Mouse (Mus musculus): ENCODE results near the gene Cab39. TPM values are rescaled to one million over a fixed set of nuclear protein-coding genes. Genes with fewer than 3 reads are reported as not detected.

The Cab39 gene
- polyA plus RNA-seq, 1 experiment from 2014 or later = 33.8 TPM

DNA sequence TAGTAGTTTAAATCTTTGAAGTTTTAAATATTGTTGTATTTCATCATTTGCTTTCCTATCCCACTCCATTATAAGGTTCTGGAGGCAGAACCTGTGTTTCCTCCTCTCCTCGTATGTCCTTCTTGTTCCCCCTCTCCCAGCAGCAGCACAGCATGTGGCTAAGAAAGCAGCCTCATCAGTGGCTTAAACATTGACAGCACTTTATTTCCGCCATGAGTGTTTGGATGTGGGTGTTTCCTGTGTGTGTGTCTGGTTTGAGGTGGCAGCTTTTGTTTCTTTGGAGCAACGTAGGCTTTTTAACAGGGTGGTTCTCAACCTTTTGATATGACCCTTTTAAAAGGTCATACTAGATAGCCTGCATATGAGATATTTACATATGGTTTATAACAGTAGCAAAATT, 52.2 kb downstream of the Cab39 start:
- no peak for ATAC-seq
- H3K36me3 ChIP-seq (ENCODE audit: control insufficient read depth, insufficient read depth) = peaks cover 54% of the 10 kb centered on the region
- H3K27me3 ChIP-seq (replicated peaks; ENCODE audit: control insufficient read depth, insufficient read depth, low read length) = no peaks in the 10 kb centered on the region
- no peak overlapping the region for H3K9ac ChIP-seq (ENCODE audit: low read depth, low read length)
- H3K9me3 ChIP-seq (ENCODE audit: control insufficient read depth) = no peaks in the 10 kb centered on the region
- no peak overlapping the region for H3K27ac ChIP-seq (ENCODE audit: low read depth, low read length)
- WGBS = 64% methylated on average over 3 of the region's 3 CpGs
- H3K4me2 ChIP-seq (replicated peaks; ENCODE audit: low read depth) = no peak overlapping the region
- H3K4me1 ChIP-seq (replicated peaks; ENCODE audit: control insufficient read depth, insufficient read depth, low read length) = no peaks in the 10 kb centered on the region
- no peak overlapping the region for H3K4me3 ChIP-seq (ENCODE audit: low read depth, low read length)
- no peak for TF ChIP-seq CTCF (IDR thresholded peaks at IDR 0.05; ENCODE audit: low read depth)

DNA sequence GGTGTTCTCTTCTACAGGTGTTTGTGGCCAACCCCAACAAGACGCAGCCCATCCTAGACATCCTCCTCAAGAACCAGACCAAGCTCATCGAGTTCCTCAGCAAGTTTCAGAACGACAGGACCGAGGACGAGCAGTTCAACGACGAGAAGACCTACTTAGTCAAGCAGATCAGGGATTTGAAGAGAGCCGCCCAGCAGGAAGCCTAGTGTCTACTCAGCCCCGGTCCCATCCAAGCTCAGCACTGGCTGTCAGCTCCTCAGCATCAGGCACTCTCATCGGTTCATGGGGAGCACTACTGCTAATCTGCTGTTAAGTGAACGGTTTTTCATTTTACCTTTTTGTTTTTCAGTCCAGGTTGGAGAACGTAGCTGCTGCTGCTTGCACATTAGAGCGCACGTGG, 55.8 kb downstream of the Cab39 start:
- Histone ChIP-seq H3K36me3 (ENCODE audit: control insufficient read depth, insufficient read depth) (peaks cover 52% of the 10 kb centered on the region), H3K27ac (ENCODE audit: low read depth, low read length) (no peak overlapping the region), H3K4me1 (replicated peaks; ENCODE audit: control insufficient read depth, insufficient read depth, low read length) (no peaks in the 10 kb centered on the region), H3K4me3 (ENCODE audit: low read depth, low read length) (no peak overlapping the region), H3K27me3 (replicated peaks; ENCODE audit: control insufficient read depth, insufficient read depth, low read length) (no peaks in the 10 kb centered on the region), H3K9me3 (ENCODE audit: control insufficient read depth) (no peaks in the 10 kb centered on the region), H3K9ac (ENCODE audit: low read depth, low read length) (no peak overlapping the region), H3K4me2 (replicated peaks; ENCODE audit: low read depth) (no peak overlapping the region)
- TF ChIP-seq CTCF (IDR thresholded peaks at IDR 0.05; ENCODE audit: low read depth) = no peak
- no peak for ATAC-seq
- WGBS = 93% methylated on average over 14 of the region's 14 CpGs

DNA sequence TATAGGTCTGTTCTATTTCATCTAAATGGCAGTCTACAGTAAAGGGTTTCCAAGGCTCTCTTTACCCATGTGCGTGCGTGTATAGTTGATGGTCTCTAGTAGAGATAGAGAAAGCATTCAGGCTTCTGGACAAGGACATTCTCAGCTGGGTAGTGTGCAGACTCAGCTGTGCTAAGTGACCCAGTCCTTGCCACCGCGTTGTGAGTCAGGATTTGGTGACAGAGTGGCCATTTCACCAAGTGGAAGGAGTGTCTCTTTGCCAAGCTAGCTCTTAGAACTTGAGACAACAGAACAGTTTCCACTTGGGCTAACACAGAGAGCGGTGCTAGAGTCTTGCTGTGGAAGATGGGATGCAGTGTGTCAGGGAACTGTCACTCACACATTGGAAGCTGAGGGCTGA, 57.6 kb downstream of the Cab39 start:
- Histone ChIP-seq H3K9me3 (ENCODE audit: control insufficient read depth) (no peaks in the 10 kb centered on the region), H3K4me1 (replicated peaks; ENCODE audit: control insufficient read depth, insufficient read depth, low read length) (no peaks in the 10 kb centered on the region), H3K4me3 (ENCODE audit: low read depth, low read length) (no peak overlapping the region), H3K9ac (ENCODE audit: low read depth, low read length) (no peak overlapping the region), H3K4me2 (replicated peaks; ENCODE audit: low read depth) (no peak overlapping the region), H3K27me3 (replicated peaks; ENCODE audit: control insufficient read depth, insufficient read depth, low read length) (no peaks in the 10 kb centered on the region), H3K36me3 (ENCODE audit: control insufficient read depth, insufficient read depth) (peaks cover 43% of the 10 kb centered on the region), H3K27ac (ENCODE audit: low read depth, low read length) (no peak overlapping the region)
- ATAC-seq = no peak
- 85% methylated on average over 5 of the region's 5 CpGs for WGBS
- TF ChIP-seq CTCF (IDR thresholded peaks at IDR 0.05; ENCODE audit: low read depth) = no peak

DNA sequence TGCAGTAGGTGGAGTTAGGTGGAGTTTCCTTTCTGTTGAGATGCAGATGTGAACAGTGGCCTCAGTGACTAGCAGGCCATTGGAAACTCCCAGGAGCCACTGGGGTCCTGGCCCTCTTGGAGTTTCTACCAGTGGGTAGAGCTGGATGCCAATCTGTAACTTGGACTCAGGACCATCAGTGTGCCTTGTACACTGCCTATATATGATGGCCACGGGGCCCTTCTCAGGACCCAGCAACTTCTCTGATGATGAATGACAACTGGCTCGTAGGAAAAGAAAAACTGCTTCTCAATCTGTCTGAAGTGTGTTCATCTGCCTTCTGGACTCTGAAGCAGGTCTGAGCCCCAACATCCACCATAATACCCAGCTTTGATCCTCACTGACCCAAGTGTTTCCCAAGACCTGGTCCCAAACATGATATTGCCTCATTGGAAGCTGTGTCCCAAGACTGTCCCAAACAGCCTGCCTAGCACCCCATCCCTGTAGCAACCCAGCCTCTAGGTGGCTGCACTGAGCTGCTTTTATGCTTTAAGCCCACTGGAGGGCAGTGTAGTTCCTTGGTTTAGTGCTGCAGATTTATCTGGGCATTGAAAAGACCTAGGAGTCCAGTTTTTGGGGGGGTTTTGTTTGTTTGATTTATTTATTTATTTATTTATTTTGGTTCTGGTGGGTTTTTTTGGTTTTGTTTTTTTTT, 59.9 kb downstream of the Cab39 start:
- no peak overlapping the region for H3K27ac ChIP-seq (ENCODE audit: low read depth, low read length)
- TF ChIP-seq CTCF (IDR thresholded peaks at IDR 0.05; ENCODE audit: low read depth) = peak; percentile 99
- peak; percentile 58 for ATAC-seq
- no peaks in the 10 kb centered on the region for H3K9me3 ChIP-seq (ENCODE audit: control insufficient read depth)
- peaks cover 32% of the 10 kb centered on the region for H3K36me3 ChIP-seq (ENCODE audit: control insufficient read depth, insufficient read depth)
- WGBS = 68% methylated on average over 2 of the region's 2 CpGs
- no peaks in the 10 kb centered on the region for H3K4me1 ChIP-seq (replicated peaks; ENCODE audit: control insufficient read depth, insufficient read depth, low read length)
- H3K9ac ChIP-seq (ENCODE audit: low read depth, low read length) = no peak overlapping the region
- no peaks in the 10 kb centered on the region for H3K27me3 ChIP-seq (replicated peaks; ENCODE audit: control insufficient read depth, insufficient read depth, low read length)
- H3K4me2 ChIP-seq (replicated peaks; ENCODE audit: low read depth) = no peak overlapping the region
- no peak overlapping the region for H3K4me3 ChIP-seq (ENCODE audit: low read depth, low read length)

DNA sequence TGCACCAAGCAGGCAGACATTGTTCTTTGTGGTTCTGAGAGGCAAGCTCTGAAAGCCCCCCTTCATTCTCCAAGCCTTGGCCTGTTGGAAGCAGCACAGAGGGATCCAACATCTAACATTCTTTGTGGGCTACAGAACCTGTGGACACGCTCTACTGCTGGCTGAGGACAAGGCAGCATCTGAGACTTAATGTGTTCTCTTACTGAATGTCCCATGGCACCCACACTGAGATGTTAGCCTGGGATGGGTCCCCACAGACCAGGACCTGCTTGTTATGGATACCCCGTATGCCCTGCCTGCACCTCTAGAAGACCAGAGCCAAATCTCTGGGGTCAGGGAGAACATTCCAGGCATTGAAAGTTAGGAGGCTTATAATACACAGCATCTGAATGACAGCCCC, 60.6 kb downstream of the Cab39 start:
- Histone ChIP-seq H3K9me3 (ENCODE audit: control insufficient read depth) (no peaks in the 10 kb centered on the region), H3K36me3 (ENCODE audit: control insufficient read depth, insufficient read depth) (peaks cover 25% of the 10 kb centered on the region), H3K9ac (ENCODE audit: low read depth, low read length) (no peak overlapping the region), H3K4me2 (replicated peaks; ENCODE audit: low read depth) (no peak overlapping the region), H3K27me3 (replicated peaks; ENCODE audit: control insufficient read depth, insufficient read depth, low read length) (no peaks in the 10 kb centered on the region), H3K4me3 (ENCODE audit: low read depth, low read length) (no peak overlapping the region), H3K27ac (ENCODE audit: low read depth, low read length) (no peak overlapping the region), H3K4me1 (replicated peaks; ENCODE audit: control insufficient read depth, insufficient read depth, low read length) (no peaks in the 10 kb centered on the region)
- WGBS = 93% methylated on average over 2 of the region's 2 CpGs
- ATAC-seq = no peak
- no peak for TF ChIP-seq CTCF (IDR thresholded peaks at IDR 0.05; ENCODE audit: low read depth)

DNA sequence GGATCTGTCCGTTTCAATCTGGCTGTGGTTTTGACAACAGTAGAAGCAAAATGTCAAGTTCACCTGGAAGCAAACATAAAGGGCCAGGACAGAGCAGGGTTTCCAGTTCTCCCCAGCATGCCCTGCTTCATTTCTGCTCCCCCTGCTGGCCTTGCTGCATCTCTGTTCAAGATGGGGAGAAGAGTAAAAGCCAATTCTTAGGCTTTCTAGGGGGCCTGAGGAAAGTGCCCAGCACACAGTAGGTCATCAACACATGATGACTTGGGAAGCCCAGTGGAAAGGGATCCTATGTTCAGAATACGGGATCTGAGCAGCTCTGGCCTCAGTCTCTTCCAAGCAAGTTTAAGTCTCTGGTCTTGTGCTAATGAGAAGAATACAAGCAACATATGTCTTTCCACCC, 61.2 kb downstream of the Cab39 start:
- ATAC-seq = no peak
- peak; percentile 45 for TF ChIP-seq CTCF (IDR thresholded peaks at IDR 0.05; ENCODE audit: low read depth)
- WGBS = 60% methylated on average over 2 of the region's 2 CpGs

More for the DNA sequence above, 61.2 kb downstream of the Cab39 start:
- Histone ChIP-seq H3K4me1 (replicated peaks; ENCODE audit: control insufficient read depth, insufficient read depth, low read length) (no peaks in the 10 kb centered on the region), H3K4me3 (ENCODE audit: low read depth, low read length) (no peak overlapping the region), H3K36me3 (ENCODE audit: control insufficient read depth, insufficient read depth) (peaks cover 19% of the 10 kb centered on the region), H3K9me3 (ENCODE audit: control insufficient read depth) (no peaks in the 10 kb centered on the region), H3K27ac (ENCODE audit: low read depth, low read length) (no peak overlapping the region), H3K4me2 (replicated peaks; ENCODE audit: low read depth) (no peak overlapping the region), H3K27me3 (replicated peaks; ENCODE audit: control insufficient read depth, insufficient read depth, low read length) (no peaks in the 10 kb centered on the region), H3K9ac (ENCODE audit: low read depth, low read length) (no peak overlapping the region)

All from intestine, postnatal 0 days (tissue).